Mouse (Mus musculus) kidney, postnatal 36 days (tissue): ENCODE results near the gene Brd3.
"Not testable (repeated sequence)": the region's sequence is repeated elsewhere in the genome, so short reads cannot be mapped to it uniquely, and the experiment has no call there.

Experiments used
- DNase-seq, 2 experiments: peaks; one replicate each; pipeline ENCODE4 v3.0.0; 2021 to 2022; ENCODE audit warnings: mixed read lengths in 2 of 2

The Brd3 gene

GRCm38 (mm10) chr2:27506658-27507057 is 804 bp downstream of the Brd3 start:
- DNase-seq: not testable (repeated sequence)

- DNase-seq: peak; percentile 55 to 57
Measured at GRCm38 (mm10) chr2:27505539-27505938, 1.9 kb downstream of the Brd3 start.

GRCm38 (mm10) chr2:27504113-27504885 is 3.2 kb downstream of the Brd3 start:
- peak; percentile 38 to 52 for DNase-seq

- DNase-seq: no peak
Measured at GRCm38 (mm10) chr2:27496391-27497028, 11.0 kb downstream of the Brd3 start.

- DNase-seq: peak in 1 of 2 experiments; percentile 46
Measured at GRCm38 (mm10) chr2:27493971-27494370, 13.5 kb downstream of the Brd3 start.

GRCm38 (mm10) chr2:27490939-27491338 is 16.5 kb downstream of the Brd3 start:
- DNase-seq: no peak

GRCm38 (mm10) chr2:27488362-27488761 is 19.1 kb downstream of the Brd3 start:
- DNase-seq: no peak

- no peak for DNase-seq
Measured at GRCm38 (mm10) chr2:27487336-27488049, 20.0 kb downstream of the Brd3 start.

- DNase-seq: no peak
Measured at GRCm38 (mm10) chr2:27486725-27487124, 20.7 kb downstream of the Brd3 start.

GRCm38 (mm10) chr2:27482265-27482861 is 25.1 kb downstream of the Brd3 start:
- DNase-seq: no peak

GRCm38 (mm10) chr2:27480367-27480766 is 27.1 kb downstream of the Brd3 start:
- no peak for DNase-seq

- DNase-seq: no peak
Measured at GRCm38 (mm10) chr2:27479821-27480220, 27.6 kb downstream of the Brd3 start.

GRCm38 (mm10) chr2:27476303-27477192 is 30.9 kb downstream of the Brd3 start:
- DNase-seq: peak; percentile 45 to 57

GRCm38 (mm10) chr2:27475495-27476302 is 31.8 kb downstream of the Brd3 start:
- DNase-seq: peak; percentile 95

GRCm38 (mm10) chr2:27474621-27475484 is 32.6 kb downstream of the Brd3 start:
- DNase-seq: peak; percentile 44 to 64

GRCm38 (mm10) chr2:27473911-27474310 is 33.6 kb downstream of the Brd3 start:
- no peak for DNase-seq

- peak in 1 of 2 experiments; percentile 39 for DNase-seq
Measured at GRCm38 (mm10) chr2:27473061-27473765, 34.2 kb downstream of the Brd3 start.

- DNase-seq: no peak
Measured at GRCm38 (mm10) chr2:27471170-27471584, 36.3 kb downstream of the Brd3 start.

- DNase-seq: no peak
Measured at GRCm38 (mm10) chr2:27470535-27470934, 36.9 kb downstream of the Brd3 start.

- peak; percentile 68 to 81 for DNase-seq
Measured at GRCm38 (mm10) chr2:27469991-27470355, 37.5 kb downstream of the Brd3 start.
